ENCODE assay signal across 27 mouse cellular contexts in the genomic region with DNA sequence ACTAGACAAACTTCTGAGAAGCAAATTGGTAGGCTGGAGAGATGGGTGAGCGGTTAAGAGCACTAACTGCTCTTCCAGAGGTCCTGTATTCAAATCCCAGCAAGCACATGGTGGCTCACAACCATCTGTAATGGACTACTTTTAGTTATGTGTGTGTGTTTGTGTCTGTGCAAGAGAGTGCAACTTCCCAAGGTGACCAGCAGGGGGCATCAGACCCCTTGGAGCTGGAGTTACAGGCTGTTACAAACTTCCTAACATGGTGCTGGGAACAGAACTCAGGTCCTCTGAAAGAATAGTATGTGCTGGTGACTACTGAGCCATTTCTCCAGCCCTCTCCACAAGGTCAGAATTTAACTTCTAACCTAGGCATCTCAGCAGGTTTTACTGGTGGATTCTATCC. TPM values are rescaled to one million over a fixed set of nuclear protein-coding genes. Genes with fewer than 3 reads are reported as not detected.
A peak's percentile ranks its signal among the peaks of the same experiment; 100 is the strongest.
DNase-seq lines count a peak whose midpoint lies in the region; ATAC-seq and TF ChIP-seq lines count a peak whose summit lies in the region.
"Had no signal": no experiment of that assay in that cellular context is flagged by ENCODE, and none has a peak within 500 bp of the region (broad histone marks: within the 10 kb centered on the region; RNA-seq: fewer than 3 reads in every experiment).

No protein-coding gene starts in this region.

- H3K4me1 ChIP-seq in forebrain, postnatal 0 days (ENCODE audit: insufficient read depth): no peaks in the 10 kb centered on the region
- no peaks in the 10 kb centered on the region for H3K4me1 ChIP-seq in forebrain, embryonic 14.5 days (ENCODE audit: control insufficient read depth, insufficient read depth, low read length)
- H3K4me1 ChIP-seq in midbrain, postnatal 0 days (ENCODE audit: insufficient read depth, low read length): no peaks in the 10 kb centered on the region
- no peaks in the 10 kb centered on the region for H3K4me1 ChIP-seq in midbrain, embryonic 13.5 days (replicated peaks)
- H3K4me1 ChIP-seq: embryonic facial prominence, embryonic 12.5 days; hindbrain, embryonic 10.5 days; intestine, embryonic 15.5 days; megakaryocyte, embryonic 14.5 days had no signal

- peak; percentile 13; the same call in 1 of the 2 replicates for TF ChIP-seq CTCF in forebrain, postnatal 0 days (IDR thresholded peaks at IDR 0.05; ENCODE audit: low read depth)
- peak; percentile 60 for TF ChIP-seq CTCF in layer of hippocampus, adult 2 months (conservative IDR thresholded peaks at IDR 0.05)
- TF ChIP-seq CTCF in midbrain, postnatal 0 days (IDR thresholded peaks at IDR 0.05): peak; percentile 35; the same call in 1 of the 2 replicates

- H3K4me3 ChIP-seq in forebrain, postnatal 0 days (ENCODE audit: low read depth, low read length): no peak overlapping the region
- no peak overlapping the region for H3K4me3 ChIP-seq in forebrain, embryonic 14.5 days (ENCODE audit: low read depth, low read length)
- H3K4me3 ChIP-seq in layer of hippocampus, adult 2 months: no peak overlapping the region
- H3K4me3 ChIP-seq in midbrain, postnatal 0 days (ENCODE audit: low read depth, low read length): no peak overlapping the region
- H3K4me3 ChIP-seq in midbrain, embryonic 13.5 days (replicated peaks): no peak overlapping the region
- H3K4me3 ChIP-seq: embryonic facial prominence, embryonic 12.5 days; heart, embryonic 12.5 days; hindbrain, embryonic 10.5 days; intestine, embryonic 15.5 days; limb, embryonic 15.5 days; megakaryocyte, embryonic 14.5 days had no signal

- H3K27me3 ChIP-seq in forebrain, postnatal 0 days (ENCODE audit: insufficient read depth, low read length): no peaks in the 10 kb centered on the region
- H3K27me3 ChIP-seq in forebrain, embryonic 14.5 days (replicated peaks; ENCODE audit: control insufficient read depth, insufficient read depth, low read length): no peaks in the 10 kb centered on the region
- no peaks in the 10 kb centered on the region for H3K27me3 ChIP-seq in midbrain, postnatal 0 days (ENCODE audit: insufficient read depth, low read length)
- no peaks in the 10 kb centered on the region for H3K27me3 ChIP-seq in midbrain, embryonic 13.5 days
- H3K27me3 ChIP-seq: embryonic facial prominence, embryonic 12.5 days; heart, embryonic 12.5 days; intestine, embryonic 15.5 days; limb, embryonic 15.5 days had no signal

- H3K4me2 ChIP-seq in forebrain, postnatal 0 days (ENCODE audit: low read depth): no peak overlapping the region
- H3K4me2 ChIP-seq in forebrain, embryonic 14.5 days (ENCODE audit: low read length): no peak overlapping the region
- H3K4me2 ChIP-seq in midbrain, postnatal 0 days (ENCODE audit: low read depth, low read length, poor library complexity, severe bottlenecking): no peak overlapping the region
- H3K4me2 ChIP-seq in midbrain, embryonic 13.5 days (replicated peaks): no peak overlapping the region
- H3K4me2 ChIP-seq: embryonic facial prominence, embryonic 12.5 days; heart, embryonic 12.5 days; intestine, embryonic 15.5 days; limb, embryonic 15.5 days had no signal

- ATAC-seq in forebrain, postnatal 0 days: no peak
- ATAC-seq in forebrain, embryonic 14.5 days: no peak
- no peak for ATAC-seq in midbrain, postnatal 0 days (ENCODE audit: low FRiP score)
- no peak for ATAC-seq in midbrain, embryonic 13.5 days
- ATAC-seq: activated CD4-positive, CD25-positive, alpha-beta regulatory T cell, adult 4 months; hindbrain, embryonic 16.5 days; intestine, embryonic 15.5 days; midbrain, embryonic 16.5 days had no signal

- no peak overlapping the region for H3K9ac ChIP-seq in forebrain, postnatal 0 days
- H3K9ac ChIP-seq in forebrain, embryonic 14.5 days (ENCODE audit: low read length): no peak overlapping the region
- H3K9ac ChIP-seq in midbrain, postnatal 0 days (replicated peaks; ENCODE audit: low read length, poor library complexity, severe bottlenecking): no peak overlapping the region
- H3K9ac ChIP-seq in midbrain, embryonic 13.5 days (replicated peaks): no peak overlapping the region
- H3K9ac ChIP-seq: embryonic facial prominence, embryonic 12.5 days; heart, embryonic 12.5 days; intestine, embryonic 15.5 days; limb, embryonic 15.5 days had no signal

- 100% methylated on average over 1 of the region's 1 CpGs for WGBS in forebrain, postnatal 0 days
- 94% methylated on average over 1 of the region's 1 CpGs for WGBS in forebrain, embryonic 14.5 days
- 93% methylated on average over 1 of the region's 1 CpGs for WGBS in midbrain, postnatal 0 days
- 100% methylated on average over 1 of the region's 1 CpGs for WGBS in midbrain, embryonic 13.5 days

- H3K27ac ChIP-seq in forebrain, postnatal 0 days (ENCODE audit: low read depth, low read length): no peak overlapping the region
- no peak overlapping the region for H3K27ac ChIP-seq in forebrain, embryonic 14.5 days (ENCODE audit: low read depth, low read length)
- H3K27ac ChIP-seq in layer of hippocampus, adult 2 months: no peak overlapping the region
- H3K27ac ChIP-seq in midbrain, postnatal 0 days (ENCODE audit: low read depth, low read length): no peak overlapping the region
- H3K27ac ChIP-seq in midbrain, embryonic 13.5 days: no peak overlapping the region
- H3K27ac ChIP-seq: embryonic facial prominence, embryonic 12.5 days; hindbrain, embryonic 10.5 days; intestine, embryonic 15.5 days; limb, embryonic 15.5 days had no signal

- H3K9me3 ChIP-seq in forebrain, postnatal 0 days (ENCODE audit: low read length): no peaks in the 10 kb centered on the region
- no peaks in the 10 kb centered on the region for H3K9me3 ChIP-seq in forebrain, embryonic 14.5 days (replicated peaks; ENCODE audit: control insufficient read depth, low read length)
- H3K9me3 ChIP-seq in midbrain, postnatal 0 days (ENCODE audit: low read length): no peaks in the 10 kb centered on the region
- H3K9me3 ChIP-seq in midbrain, embryonic 13.5 days: 0 out of 2 replicates have a peak, but pooled peaks cover 4% of the 10 kb centered on the region
- H3K9me3 ChIP-seq: embryonic facial prominence, embryonic 12.5 days; intestine, embryonic 15.5 days; limb, embryonic 15.5 days had no signal

- DNase-seq in forebrain, postnatal 0 days: no peak
- no peak for DNase-seq in forebrain, embryonic 14.5 days (ENCODE audit: low spot score)
- no peak for DNase-seq in layer of hippocampus, adult 2 months (ENCODE audit: low spot score in 2 of 2)
- no peak for DNase-seq in layer of hippocampus, adult 8-10 months (ENCODE audit: low spot score in 2 of 2)
- DNase-seq in midbrain, postnatal 0 days (ENCODE audit: low spot score): no peak
- no peak for DNase-seq in urinary bladder, postnatal 14 days (ENCODE audit: low spot score)
- DNase-seq in heart, adult 11 months: no peak
- DNase-seq: adrenal gland, adult 8-10 months; cerebellum, adult 2 months; cerebellum, postnatal 25 days; heart, postnatal 10 days; kidney, postnatal 10 days; left cerebral cortex, postnatal 4 days; lung, adult 18-20 months; lung, postnatal 36 days; thymus, adult 18-20 months; thymus, postnatal 4 days had no signal

- H3K36me3 ChIP-seq in forebrain, postnatal 0 days (ENCODE audit: insufficient read depth): no peaks in the 10 kb centered on the region
- no peaks in the 10 kb centered on the region for H3K36me3 ChIP-seq in forebrain, embryonic 14.5 days (ENCODE audit: control insufficient read depth, insufficient read depth, low read length)
- no peaks in the 10 kb centered on the region for H3K36me3 ChIP-seq in midbrain, postnatal 0 days (ENCODE audit: insufficient read depth, low read length)
- 0 out of 2 replicates have a peak, but pooled peaks cover 3% of the 10 kb centered on the region for H3K36me3 ChIP-seq in midbrain, embryonic 13.5 days
- H3K36me3 ChIP-seq: embryonic facial prominence, embryonic 12.5 days; intestine, embryonic 15.5 days; limb, embryonic 15.5 days had no signal

RNA-seq across cellular contexts. Expression of a gene that starts 11.7 kb away (rescaled TPM):
- total RNA-seq in forebrain, postnatal 0 days (2014; rRNA removed): 8.3 and 9.9 TPM in 2 replicates
- polyA plus RNA-seq in forebrain, postnatal 0 days (2015; fragmentation: Nextera tagmentation; extraction: Ambion mirVana): 1.7 and 2.4 TPM in 2 replicates
- polyA plus RNA-seq in forebrain, embryonic 14.5 days (2014; fragmentation: Nextera tagmentation; extraction: Ambion mirVana): 1.5 and 1.9 TPM in 2 replicates
- 10 to 100 TPM; 22.1 to 25.1 TPM for total RNA-seq in layer of hippocampus, adult 2 months (2021)
- 10 to 100 TPM; 24.6 to 31.4 (median 28.1) TPM for total RNA-seq in layer of hippocampus, adult 8-10 months (2022)
- total RNA-seq in midbrain, postnatal 0 days (2014; rRNA removed): 17.1 and 28.7 TPM in 2 replicates
- polyA plus RNA-seq in midbrain, postnatal 0 days (2015; fragmentation: Nextera tagmentation; extraction: Ambion mirVana): 2.7 and 3.4 TPM in 2 replicates
- 1.9 and 2.4 TPM in 2 replicates for polyA plus RNA-seq in midbrain, embryonic 13.5 days (2015; fragmentation: Nextera tagmentation; extraction: Ambion mirVana)
